Mouse (Mus musculus) left cerebral cortex, adult 9 months (tissue): Measurements from ENCODE around the gene Hic1.

Source experiments
- DNase-seq, 2 experiments: peaks; one replicate each; pipeline ENCODE4 v3.0.0; 2022; ENCODE audit warnings: low spot score in 2 of 2

Gene Hic1

GRCm38 (mm10) chr11:75119298-75119697, 50.0 kb downstream of the Hic1 start:
- DNase-seq, result peak; percentile 52 to 73

- DNase-seq, result no peak
Measured at GRCm38 (mm10) chr11:75118141-75118540, 51.2 kb downstream of the Hic1 start.

- no peak for DNase-seq
Measured at GRCm38 (mm10) chr11:75116379-75116778, 52.9 kb downstream of the Hic1 start.
